Mouse (Mus musculus): ENCODE measurements around the gene Btbd8. TPM values are rescaled to one million over a fixed set of nuclear protein-coding genes. Genes with fewer than 3 reads are reported as not detected.

Gene Btbd8
- polyA plus RNA-seq, 1 experiment from 2014 or later: 4.7 TPM

GRCm38 (mm10) chr5:107411326-107411725 lies 26.5 kb upstream of the Btbd8 start:
- no peaks in the 10 kb centered on the region for H3K36me3 ChIP-seq (ENCODE audit: control insufficient read depth, insufficient read depth, low read length)
- H3K9me3 ChIP-seq (ENCODE audit: control insufficient read depth, low read length): no peaks in the 10 kb centered on the region
- no peaks in the 10 kb centered on the region for H3K4me1 ChIP-seq (replicated peaks; ENCODE audit: control insufficient read depth, insufficient read depth, low read length)
- no peak overlapping the region for H3K27ac ChIP-seq (ENCODE audit: low read depth)
- H3K27me3 ChIP-seq (replicated peaks; ENCODE audit: control insufficient read depth, insufficient read depth, low read length): no peaks in the 10 kb centered on the region
- H3K9ac ChIP-seq (ENCODE audit: low read length): no peak overlapping the region
- H3K4me2 ChIP-seq (ENCODE audit: low read length): no peak overlapping the region
- no peak for DNase-seq (ENCODE audit: low spot score)
- no peak overlapping the region for H3K4me3 ChIP-seq (ENCODE audit: low read depth, low read length)
- 55% methylated on average over 4 of the region's 4 CpGs for WGBS
- ATAC-seq (replicated peaks; ENCODE audit: low FRiP score, low TSS enrichment, low read depth): no peak

- DNase-seq (ENCODE audit: low spot score) (no peak), ATAC-seq (replicated peaks; ENCODE audit: low FRiP score, low TSS enrichment, low read depth) (no peak)
- whole genome bisulfite sequencing: 85% methylated on average over 2 of the region's 2 CpGs
- H3K27me3 ChIP-seq (replicated peaks; ENCODE audit: control insufficient read depth, insufficient read depth, low read length): no peaks in the 10 kb centered on the region
- H3K36me3 ChIP-seq (ENCODE audit: control insufficient read depth, insufficient read depth, low read length): no peaks in the 10 kb centered on the region
- H3K4me3 ChIP-seq (ENCODE audit: low read depth, low read length): no peak overlapping the region
- H3K4me1 ChIP-seq (replicated peaks; ENCODE audit: control insufficient read depth, insufficient read depth, low read length): no peaks in the 10 kb centered on the region
- H3K9me3 ChIP-seq (ENCODE audit: control insufficient read depth, low read length): no peaks in the 10 kb centered on the region
- no peak overlapping the region for H3K4me2 ChIP-seq (ENCODE audit: low read length)
- H3K9ac ChIP-seq (ENCODE audit: low read length): no peak overlapping the region
- no peak overlapping the region for H3K27ac ChIP-seq (ENCODE audit: low read depth)
Observed at GRCm38 (mm10) chr5:107412285-107412684, 25.5 kb upstream of the Btbd8 start.

DNA sequence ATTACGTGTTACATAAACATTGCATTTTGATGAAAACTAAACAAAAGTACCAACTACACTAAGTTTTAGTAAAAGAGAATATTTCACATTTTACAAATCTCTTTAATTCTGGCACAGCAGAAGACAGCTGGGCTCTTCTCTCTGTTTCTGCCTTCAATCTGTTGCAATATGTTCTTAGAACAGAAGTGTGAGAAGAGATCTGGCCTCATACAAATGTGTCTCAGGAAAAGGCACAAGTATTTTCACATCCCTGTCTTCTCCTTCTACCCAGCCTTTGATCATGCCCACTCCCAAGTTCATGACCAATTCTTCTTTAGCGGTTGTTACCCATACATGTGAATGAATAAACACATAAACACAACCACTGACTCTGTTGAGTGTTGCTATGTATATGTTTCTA lies 22.7 kb upstream of the Btbd8 start:
- Histone ChIP-seq H3K9me3 (ENCODE audit: control insufficient read depth, low read length) (no peaks in the 10 kb centered on the region), H3K27me3 (replicated peaks; ENCODE audit: control insufficient read depth, insufficient read depth, low read length) (no peaks in the 10 kb centered on the region), H3K27ac (ENCODE audit: low read depth) (no peak overlapping the region), H3K9ac (ENCODE audit: low read length) (no peak overlapping the region), H3K4me2 (ENCODE audit: low read length) (no peak overlapping the region), H3K36me3 (ENCODE audit: control insufficient read depth, insufficient read depth, low read length) (no peaks in the 10 kb centered on the region), H3K4me1 (replicated peaks; ENCODE audit: control insufficient read depth, insufficient read depth, low read length) (no peaks in the 10 kb centered on the region), H3K4me3 (ENCODE audit: low read depth, low read length) (no peak overlapping the region)
- no peak for DNase-seq (ENCODE audit: low spot score)
- no peak for ATAC-seq (replicated peaks; ENCODE audit: low FRiP score, low TSS enrichment, low read depth)
- 69% methylated on average over 2 of the region's 2 CpGs for WGBS

DNA sequence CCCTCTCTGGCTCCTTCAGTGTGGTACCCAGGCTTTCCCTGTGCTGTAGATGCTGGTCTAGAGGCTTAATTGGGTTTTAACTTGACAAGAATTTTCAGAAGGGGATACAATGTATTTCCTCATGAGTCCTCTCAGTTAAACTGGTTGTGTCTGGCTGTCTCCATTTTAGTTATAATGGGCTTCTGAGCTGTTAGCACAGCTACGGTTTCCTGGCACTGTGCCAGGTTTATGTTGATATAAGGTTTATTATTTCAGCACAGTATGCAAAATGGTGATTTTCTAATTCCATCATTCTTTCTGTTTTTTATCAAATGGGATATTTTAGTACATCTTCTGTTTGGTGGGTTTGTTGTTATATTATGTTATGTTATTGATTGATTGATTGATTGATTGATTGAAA lies 16.1 kb upstream of the Btbd8 start:
- H3K9me3 ChIP-seq (ENCODE audit: control insufficient read depth, low read length): no peaks in the 10 kb centered on the region
- 24% methylated on average over 1 of the region's 1 CpGs for WGBS

DNA sequence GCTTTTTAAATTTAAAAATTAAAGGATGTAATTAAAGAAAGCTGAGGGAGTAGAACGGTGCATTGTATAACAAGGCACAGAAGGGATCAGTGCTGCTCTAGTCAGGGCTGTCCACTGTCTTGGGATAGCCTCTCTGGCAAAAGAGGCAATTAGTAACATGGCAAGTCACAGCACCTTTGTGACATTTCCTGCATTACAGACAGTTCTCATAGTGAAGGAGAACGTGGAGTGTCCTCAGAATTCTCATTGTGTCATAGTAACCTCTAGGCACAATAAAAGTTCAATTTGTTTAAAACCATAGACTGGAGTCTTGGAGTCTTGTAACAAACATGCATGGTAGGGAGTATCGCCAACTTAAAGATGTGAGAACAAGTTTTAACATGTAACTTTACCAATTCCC lies 6.5 kb upstream of the Btbd8 start, which contains the start of gene Lpcat2b:
TSS of gene Lpcat2b (plus strand) at position 301 of the 400 bp plus-strand sequence.
- Histone ChIP-seq H3K27ac (ENCODE audit: low read depth) (no peak within 1 kb of the TSS), H3K4me2 (ENCODE audit: low read length) (no peak within 1 kb of the TSS), H3K9ac (ENCODE audit: low read length) (no peak within 1 kb of the TSS), H3K36me3 (ENCODE audit: control insufficient read depth, insufficient read depth, low read length) (no peaks in the 10 kb centered on the region), H3K4me3 (ENCODE audit: low read depth, low read length) (no peak within 1 kb of the TSS), H3K4me1 (replicated peaks; ENCODE audit: control insufficient read depth, insufficient read depth, low read length) (no peaks in the 10 kb centered on the region), H3K27me3 (replicated peaks; ENCODE audit: control insufficient read depth, insufficient read depth, low read length) (no peaks in the 10 kb centered on the region), H3K9me3 (ENCODE audit: control insufficient read depth, low read length) (no peaks in the 10 kb centered on the region)
- DNase-seq (ENCODE audit: low spot score) (no peak), ATAC-seq (replicated peaks; ENCODE audit: low FRiP score, low TSS enrichment, low read depth) (no peak)
- 81% methylated on average over 3 of the region's 3 CpGs for WGBS

More for the DNA sequence above, 16.1 kb upstream of the Btbd8 start:
- ATAC-seq (replicated peaks; ENCODE audit: low FRiP score, low TSS enrichment, low read depth) (no peak), DNase-seq (ENCODE audit: low spot score) (no peak)
- Histone ChIP-seq H3K27me3 (replicated peaks; ENCODE audit: control insufficient read depth, insufficient read depth, low read length) (no peaks in the 10 kb centered on the region), H3K4me1 (replicated peaks; ENCODE audit: control insufficient read depth, insufficient read depth, low read length) (peaks cover 4% of the 10 kb centered on the region; the same call in 1 of the 2 replicates), H3K9ac (ENCODE audit: low read length) (no peak overlapping the region), H3K27ac (ENCODE audit: low read depth) (no peak overlapping the region), H3K4me2 (ENCODE audit: low read length) (no peak overlapping the region), H3K36me3 (ENCODE audit: control insufficient read depth, insufficient read depth, low read length) (no peaks in the 10 kb centered on the region), H3K4me3 (ENCODE audit: low read depth, low read length) (no peak overlapping the region)

- H3K27ac ChIP-seq (ENCODE audit: low read depth): no peak overlapping the region
- H3K4me2 ChIP-seq (ENCODE audit: low read length): no peak overlapping the region
- no peak for ATAC-seq (replicated peaks; ENCODE audit: low FRiP score, low TSS enrichment, low read depth)
- no peaks in the 10 kb centered on the region for H3K36me3 ChIP-seq (ENCODE audit: control insufficient read depth, insufficient read depth, low read length)
- DNase-seq (ENCODE audit: low spot score): no peak
- no peaks in the 10 kb centered on the region for H3K9me3 ChIP-seq (ENCODE audit: control insufficient read depth, low read length)
- H3K4me3 ChIP-seq (ENCODE audit: low read depth, low read length): no peak overlapping the region
- no peak overlapping the region for H3K9ac ChIP-seq (ENCODE audit: low read length)
- H3K4me1 ChIP-seq (replicated peaks; ENCODE audit: control insufficient read depth, insufficient read depth, low read length): peaks cover 6% of the 10 kb centered on the region
- no peaks in the 10 kb centered on the region for H3K27me3 ChIP-seq (replicated peaks; ENCODE audit: control insufficient read depth, insufficient read depth, low read length)
- 80% methylated on average over 5 of the region's 5 CpGs for WGBS
Observed at GRCm38 (mm10) chr5:107434001-107434400, 3.8 kb upstream of the Btbd8 start.

DNA sequence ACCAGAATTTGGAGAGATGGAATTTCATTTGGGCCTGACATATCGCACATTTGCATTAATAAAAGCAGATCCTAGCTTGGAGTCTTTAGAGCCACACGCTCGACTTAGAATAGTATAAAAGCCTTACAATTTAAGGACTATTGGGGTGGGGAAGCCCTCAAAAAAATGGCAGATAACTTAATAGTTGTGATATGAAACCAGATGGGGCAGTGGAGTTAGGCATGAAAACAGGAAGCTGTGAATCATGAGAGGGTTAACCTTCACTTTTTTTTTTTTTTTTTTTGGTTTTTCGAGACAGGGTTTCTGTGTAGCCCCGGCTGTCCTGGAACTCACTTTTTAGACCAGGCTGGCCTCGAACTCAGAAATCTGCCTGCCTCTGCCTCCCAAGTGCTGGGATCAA lies 1.6 kb upstream of the Btbd8 start:
- Histone ChIP-seq H3K4me3 (ENCODE audit: low read depth, low read length) (no peak overlapping the region), H3K9ac (ENCODE audit: low read length) (no peak overlapping the region), H3K36me3 (ENCODE audit: control insufficient read depth, insufficient read depth, low read length) (no peaks in the 10 kb centered on the region), H3K4me1 (replicated peaks; ENCODE audit: control insufficient read depth, insufficient read depth, low read length) (peaks cover 6% of the 10 kb centered on the region), H3K9me3 (ENCODE audit: control insufficient read depth, low read length) (no peaks in the 10 kb centered on the region), H3K27ac (ENCODE audit: low read depth) (no peak overlapping the region), H3K27me3 (replicated peaks; ENCODE audit: control insufficient read depth, insufficient read depth, low read length) (no peaks in the 10 kb centered on the region), H3K4me2 (ENCODE audit: low read length) (no peak overlapping the region)
- DNase-seq (ENCODE audit: low spot score) (no peak), ATAC-seq (replicated peaks; ENCODE audit: low FRiP score, low TSS enrichment, low read depth) (no peak)
- WGBS: 93% methylated on average over 6 of the region's 6 CpGs

DNA sequence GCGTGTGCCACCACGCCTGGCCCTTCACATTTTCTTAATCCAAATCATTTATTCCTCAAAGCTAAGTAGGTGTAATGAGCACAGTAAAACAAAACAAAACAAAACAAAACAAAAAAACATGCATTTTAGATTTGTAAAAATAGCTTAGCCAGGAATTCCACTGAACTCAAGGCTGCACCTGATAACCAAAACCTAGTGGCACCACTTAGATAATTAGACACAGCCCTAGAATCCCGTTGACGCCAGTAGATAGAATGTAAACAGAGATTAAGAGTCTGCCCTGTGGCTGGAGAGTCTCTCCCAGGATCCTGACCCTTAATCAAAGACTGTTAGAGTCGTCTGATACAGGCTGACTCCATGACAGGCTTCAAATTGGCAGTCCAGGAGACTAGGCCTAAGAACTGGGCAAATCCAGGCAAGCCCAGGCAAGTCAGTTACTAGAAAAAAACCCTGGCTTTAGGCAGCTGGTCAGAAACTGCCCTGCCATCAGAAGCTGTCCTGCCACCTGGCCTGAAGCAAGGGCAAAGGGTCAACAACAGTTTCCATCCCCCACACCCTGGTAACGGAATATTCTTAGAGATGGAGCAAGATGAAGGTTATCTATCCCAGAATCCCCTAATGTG lies 1.1 kb upstream of the Btbd8 start:
- ATAC-seq (replicated peaks; ENCODE audit: low FRiP score, low TSS enrichment, low read depth) (no peak), DNase-seq (ENCODE audit: low spot score) (no peak)
- Histone ChIP-seq H3K9ac (ENCODE audit: low read length) (no peak overlapping the region), H3K27ac (ENCODE audit: low read depth) (no peak overlapping the region), H3K27me3 (replicated peaks; ENCODE audit: control insufficient read depth, insufficient read depth, low read length) (no peaks in the 10 kb centered on the region), H3K36me3 (ENCODE audit: control insufficient read depth, insufficient read depth, low read length) (no peaks in the 10 kb centered on the region), H3K4me3 (ENCODE audit: low read depth, low read length) (no peak overlapping the region), H3K4me2 (ENCODE audit: low read length) (no peak overlapping the region), H3K4me1 (replicated peaks; ENCODE audit: control insufficient read depth, insufficient read depth, low read length) (peaks cover 6% of the 10 kb centered on the region), H3K9me3 (ENCODE audit: control insufficient read depth, low read length) (no peaks in the 10 kb centered on the region)
- 60% methylated on average over 6 of the region's 6 CpGs for WGBS

- no peak; the same call in 1 of the 2 replicates for ATAC-seq (replicated peaks; ENCODE audit: low FRiP score, low TSS enrichment, low read depth)
- peak overlapping the region; percentile 78; the same call in 1 of the 2 replicates for H3K27ac ChIP-seq (ENCODE audit: low read depth)
- no peaks in the 10 kb centered on the region for H3K9me3 ChIP-seq (ENCODE audit: control insufficient read depth, low read length)
- H3K4me1 ChIP-seq (replicated peaks; ENCODE audit: control insufficient read depth, insufficient read depth, low read length): peaks cover 6% of the 10 kb centered on the region
- no peaks in the 10 kb centered on the region for H3K27me3 ChIP-seq (replicated peaks; ENCODE audit: control insufficient read depth, insufficient read depth, low read length)
- H3K9ac ChIP-seq (ENCODE audit: low read length): peak overlapping the region; percentile 90
- WGBS: 19% methylated on average over 7 of the region's 7 CpGs
- no peak for DNase-seq (ENCODE audit: low spot score)
- H3K4me3 ChIP-seq (ENCODE audit: low read depth, low read length): peak overlapping the region; percentile 78
- peak overlapping the region; percentile 86 for H3K4me2 ChIP-seq (ENCODE audit: low read length)
- H3K36me3 ChIP-seq (ENCODE audit: control insufficient read depth, insufficient read depth, low read length): no peaks in the 10 kb centered on the region
Observed at GRCm38 (mm10) chr5:107438353-107438752, 556 bp downstream of the Btbd8 start.
